Mouse (Mus musculus): ENCODE measurements at regions not wholly inside any gene's neighbourhood (a gene's known extent, or its start where the extent isn't known, plus 50 kb on each side); places are given as distances from the start of the nearest gene placed in this dataset.
"Not testable (repeated sequence)": the region's sequence is repeated elsewhere in the genome, so short reads cannot be mapped to it uniquely, and the experiment has no call there.

DNA sequence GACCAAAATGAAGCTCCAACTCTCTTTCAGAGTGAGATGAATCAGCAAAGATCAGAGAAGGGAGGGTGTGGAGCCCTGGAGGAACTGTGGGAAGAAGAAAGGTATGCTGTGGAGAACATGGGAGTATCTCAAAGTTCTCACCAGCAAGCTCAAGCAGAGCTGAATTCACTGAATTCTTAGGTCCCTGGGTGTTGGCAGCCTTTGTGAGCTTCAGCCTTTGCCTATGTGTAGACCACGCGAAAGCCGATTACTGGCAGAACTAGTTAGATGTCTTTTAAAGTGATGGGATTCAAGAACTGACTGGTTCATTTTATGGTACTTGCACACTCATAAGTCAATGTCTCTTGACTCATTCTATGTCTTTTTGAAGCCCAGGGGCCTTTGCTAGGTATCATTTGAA lies 491.2 kb upstream of the Hsf2 start:
- DNase-seq (ENCODE audit: low spot score): no peak

DNA sequence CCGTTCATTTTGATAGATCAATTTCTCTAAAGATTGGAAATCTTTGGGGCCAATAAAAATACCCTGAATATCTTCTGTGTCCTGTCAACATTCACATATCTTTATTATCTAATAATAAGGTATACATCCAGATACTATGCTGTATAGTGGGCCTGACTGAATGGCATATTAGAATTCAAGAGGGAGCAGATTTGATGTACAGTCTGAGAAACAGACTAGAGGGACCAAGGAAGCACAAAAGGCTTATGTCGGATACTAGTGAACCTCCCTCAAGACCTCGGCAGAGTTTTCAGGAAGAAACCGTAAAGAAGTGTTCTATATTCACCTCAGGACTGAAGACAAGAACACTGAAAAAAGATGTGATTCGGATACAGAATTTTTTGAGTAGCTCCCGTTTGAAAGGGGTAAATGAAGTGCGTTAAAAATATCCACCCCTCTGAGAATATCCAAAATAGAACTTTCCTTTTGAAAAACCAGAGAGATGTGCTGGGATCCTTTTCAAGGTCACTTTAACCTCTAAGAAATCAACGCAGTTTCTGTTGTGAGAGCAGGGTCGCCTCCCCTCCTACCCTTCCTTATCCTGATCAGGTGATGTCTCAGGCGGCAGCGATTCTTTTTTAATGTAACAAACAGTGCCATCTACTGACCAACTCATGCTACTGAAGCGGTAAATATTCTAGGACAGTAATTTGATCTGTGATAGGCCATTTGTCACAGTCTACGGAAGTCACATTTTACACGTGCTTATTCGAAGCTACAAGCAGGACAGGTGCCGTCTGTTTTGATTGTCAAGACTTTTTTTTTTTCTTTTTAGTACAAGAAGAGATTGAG lies 485.1 kb upstream of the Hsf2 start:
- peak; percentile 39 for DNase-seq (ENCODE audit: low spot score)

DNA sequence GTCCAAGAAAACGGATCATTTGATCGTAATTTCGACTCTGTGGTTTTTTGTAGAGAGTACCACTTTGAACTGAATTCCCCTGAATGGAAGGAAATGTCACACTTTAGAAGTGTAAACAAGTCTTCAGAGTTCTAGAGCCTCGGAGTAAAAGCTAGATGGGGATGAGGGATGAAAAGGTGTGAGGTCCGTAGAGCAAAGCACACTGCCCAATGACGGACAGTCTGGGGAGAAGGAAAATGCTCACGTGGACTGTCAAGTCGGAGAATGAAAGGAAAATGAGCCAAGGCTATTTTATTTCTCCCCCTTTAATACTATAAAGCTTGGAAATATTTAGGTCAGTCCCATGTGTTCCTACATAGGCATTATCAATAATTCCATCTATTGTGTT lies 484.5 kb upstream of the Hsf2 start:
- DNase-seq (ENCODE audit: low spot score): no peak

DNA sequence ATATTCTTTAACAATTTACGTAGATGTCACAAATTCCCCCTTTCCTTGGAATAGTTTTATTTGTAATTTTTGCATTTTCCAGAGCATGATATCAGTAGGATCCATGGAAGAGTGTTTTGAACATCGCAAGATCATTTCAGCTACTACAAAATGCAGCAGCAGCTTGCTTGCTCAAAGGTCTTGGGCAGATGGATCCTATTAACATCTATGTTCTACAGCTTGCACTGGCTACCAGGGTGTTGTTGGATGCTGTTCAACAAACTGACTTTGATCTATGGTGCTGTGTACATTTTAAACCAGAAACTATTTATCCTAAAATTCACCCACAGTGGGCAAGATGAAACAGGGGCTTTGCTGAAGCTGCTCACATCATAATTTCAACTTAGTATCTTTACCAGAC lies 448.5 kb upstream of the Hsf2 start:
- no peak for DNase-seq (ENCODE audit: low spot score)

DNA sequence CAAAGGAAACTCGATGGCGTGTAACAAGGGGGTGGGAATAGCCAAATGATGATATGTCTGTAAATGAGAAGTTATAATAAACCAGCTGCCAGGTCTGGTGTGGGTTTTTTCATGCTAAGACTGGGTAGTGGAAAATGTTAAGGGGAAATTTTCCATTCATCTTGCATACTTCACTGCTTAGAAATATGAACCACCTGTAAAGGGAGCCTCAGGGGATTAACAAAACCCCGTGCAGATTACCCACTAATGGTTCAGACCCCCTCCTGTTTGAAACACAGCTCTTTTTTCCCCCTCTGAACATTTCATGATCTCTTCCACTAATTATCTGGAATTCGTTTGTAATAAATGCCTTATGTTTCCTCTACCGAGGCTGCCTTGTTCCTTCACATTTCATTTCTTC lies 446.0 kb upstream of the Hsf2 start:
- no peak for DNase-seq (ENCODE audit: low spot score)

DNA sequence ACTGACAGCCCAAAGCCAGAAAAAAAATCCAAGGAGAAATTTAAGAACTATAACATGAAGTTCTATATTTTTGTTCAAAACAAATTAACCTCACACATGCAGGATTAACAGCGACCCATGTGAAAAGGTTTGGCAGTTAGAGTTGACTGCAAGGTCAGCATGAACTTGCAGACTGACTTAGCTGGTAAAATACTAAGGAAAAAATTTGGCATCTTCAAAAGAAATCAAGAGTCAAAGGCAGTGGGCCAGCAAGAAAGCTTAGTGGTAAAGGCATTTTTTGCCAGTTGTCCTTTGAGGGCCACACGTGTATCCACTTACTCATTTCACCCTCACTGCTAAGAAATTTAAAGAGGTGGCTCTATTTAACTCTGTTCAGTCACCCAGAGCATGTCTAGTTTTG lies 440.2 kb upstream of the Hsf2 start:
- no peak for DNase-seq (ENCODE audit: low spot score)

DNA sequence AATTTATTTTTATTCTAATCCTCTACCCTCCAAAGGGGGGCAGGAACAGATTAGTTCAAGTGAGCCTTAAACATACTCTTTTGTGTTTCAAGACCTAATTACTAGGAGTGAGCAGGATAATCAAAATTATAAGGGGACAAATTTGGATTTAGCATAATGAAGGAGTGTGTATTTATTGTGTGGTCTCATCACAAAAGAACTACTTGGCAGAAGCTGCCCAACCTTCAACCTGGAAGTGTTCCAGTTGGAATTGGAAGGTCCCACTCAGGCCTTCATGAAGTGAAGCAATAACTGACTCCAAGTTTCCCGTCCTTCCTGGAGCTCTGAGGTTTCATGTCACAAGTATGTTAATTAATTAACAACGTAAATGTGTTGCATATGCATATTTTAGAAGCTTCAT lies 439.3 kb upstream of the Hsf2 start:
- no peak for DNase-seq (ENCODE audit: low spot score)

DNA sequence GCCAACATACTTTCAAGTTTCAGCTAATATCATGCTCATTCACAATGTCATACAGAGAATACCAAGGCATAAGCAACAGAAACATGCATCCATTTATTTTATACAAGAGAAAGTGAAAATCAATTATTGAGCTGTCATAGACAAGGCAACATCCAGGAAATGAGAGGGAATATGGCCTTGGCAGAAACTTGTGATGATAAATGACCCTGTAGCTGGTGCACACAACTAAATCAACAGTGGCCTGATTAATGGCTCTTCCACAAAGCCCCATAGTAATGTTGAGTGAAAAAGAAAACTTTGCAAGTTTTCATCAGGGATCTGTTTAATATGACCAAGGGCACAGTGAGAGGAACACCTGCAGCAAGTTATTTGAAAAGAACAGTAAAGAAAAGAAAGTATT lies 438.5 kb upstream of the Hsf2 start:
- no peak for DNase-seq (ENCODE audit: low spot score)

DNA sequence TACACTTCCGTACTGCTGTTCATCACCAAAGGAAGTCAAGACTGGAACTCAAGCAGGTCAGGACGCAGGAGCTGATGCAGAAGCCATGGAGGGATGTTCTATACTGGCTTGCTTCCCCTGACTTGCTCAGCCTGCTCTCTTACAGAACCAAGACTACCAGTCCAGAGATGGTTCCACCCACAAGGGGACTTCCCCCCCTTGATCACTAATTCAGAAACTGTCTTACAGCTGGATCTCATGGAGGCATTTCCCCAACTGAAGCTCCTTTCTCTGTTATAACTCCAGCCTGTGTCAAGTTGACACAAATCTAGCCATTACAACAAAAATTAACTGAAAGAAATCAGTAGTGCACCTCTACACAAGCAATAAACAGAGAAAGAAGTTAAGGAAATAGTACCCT lies 432.8 kb upstream of the Hsf2 start:
- DNase-seq (ENCODE audit: low spot score): not testable (repeated sequence)

DNA sequence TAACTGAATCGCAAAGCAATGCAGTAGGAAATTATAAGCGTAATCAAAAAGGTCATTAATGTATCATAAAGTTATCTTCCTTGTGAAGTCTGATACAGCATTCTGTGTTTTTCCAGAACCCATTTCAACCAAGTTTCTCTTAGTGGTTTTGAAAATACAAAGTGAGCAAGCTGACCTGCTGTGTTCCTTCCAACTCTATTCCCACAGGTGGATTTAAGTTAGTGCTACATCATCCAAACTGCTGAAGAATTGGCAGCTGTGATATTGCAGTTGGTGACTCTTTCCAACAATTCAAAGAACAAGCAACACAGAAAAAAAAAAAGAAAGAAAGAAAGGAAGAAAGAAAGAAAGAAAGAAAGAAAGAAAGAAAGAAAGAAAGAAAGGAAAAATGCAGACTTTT lies 396.1 kb upstream of the Hsf2 start:
- no peak for DNase-seq (ENCODE audit: low spot score)

DNA sequence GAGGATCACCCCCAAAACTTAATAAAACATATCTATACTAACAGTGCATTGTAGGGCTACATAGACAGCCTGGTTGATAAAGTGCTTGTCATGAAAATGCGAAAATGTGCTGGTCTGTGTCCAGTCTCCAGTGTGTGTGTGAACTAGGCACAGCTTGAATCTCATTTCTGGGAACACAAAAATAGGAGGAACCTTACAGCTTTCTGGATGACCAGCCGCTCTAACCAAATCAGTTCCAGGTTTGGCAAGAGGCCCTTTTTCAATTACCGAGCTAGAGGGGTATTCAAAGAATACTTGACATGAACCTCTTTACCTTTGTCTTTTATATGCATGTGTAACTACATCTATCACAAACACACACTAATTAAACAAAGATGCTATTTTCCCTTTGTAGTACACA lies 390.3 kb upstream of the Hsf2 start:
- DNase-seq (ENCODE audit: low spot score): no peak

DNA sequence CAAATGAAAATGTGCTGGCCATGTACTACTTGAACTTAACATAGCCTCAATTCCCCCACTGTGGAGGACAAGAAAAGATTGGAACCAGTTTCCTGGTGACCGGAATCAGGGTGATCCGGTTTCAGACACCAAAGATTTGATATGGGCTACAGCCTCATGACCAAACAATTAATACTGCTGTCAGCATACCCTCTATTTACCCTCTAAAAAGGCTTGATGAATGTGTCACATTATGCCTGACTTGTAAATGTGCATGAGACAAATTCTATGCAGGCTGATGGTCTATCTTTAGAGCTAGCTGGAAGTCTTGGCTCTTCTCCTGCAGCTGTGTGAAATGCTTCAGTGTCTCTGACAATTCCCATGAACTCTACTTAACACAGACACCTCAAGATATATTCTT lies 372.8 kb upstream of the Hsf2 start:
- no peak for DNase-seq (ENCODE audit: low spot score)

DNA sequence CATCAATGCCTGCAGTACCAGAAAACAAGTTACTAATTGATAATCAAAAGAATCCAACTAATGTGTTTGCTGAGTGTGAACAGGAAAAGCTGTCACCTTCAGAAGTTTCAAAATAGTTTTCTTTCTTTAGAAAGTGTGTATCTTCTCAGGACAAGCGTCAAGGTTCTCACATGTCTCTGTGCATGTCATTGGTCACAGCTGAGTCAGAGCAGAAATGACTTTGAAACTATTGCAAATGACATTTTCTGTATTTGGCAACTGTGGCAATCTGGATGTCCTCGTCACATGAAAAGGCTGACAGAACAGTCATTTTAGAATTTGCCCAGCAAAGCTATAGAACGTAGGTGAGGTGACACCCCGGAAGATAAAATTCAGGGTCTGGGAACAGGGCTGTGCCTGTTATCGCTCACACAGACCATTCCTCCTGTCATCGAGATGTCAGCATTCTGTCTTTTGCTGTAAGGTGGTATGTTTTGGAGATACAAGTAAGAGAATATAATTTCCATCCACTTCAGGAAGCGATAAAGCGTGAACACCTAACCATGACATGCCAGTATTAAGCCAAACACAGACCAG lies 371.4 kb upstream of the Hsf2 start:
- no peak for DNase-seq (ENCODE audit: low spot score)

DNA sequence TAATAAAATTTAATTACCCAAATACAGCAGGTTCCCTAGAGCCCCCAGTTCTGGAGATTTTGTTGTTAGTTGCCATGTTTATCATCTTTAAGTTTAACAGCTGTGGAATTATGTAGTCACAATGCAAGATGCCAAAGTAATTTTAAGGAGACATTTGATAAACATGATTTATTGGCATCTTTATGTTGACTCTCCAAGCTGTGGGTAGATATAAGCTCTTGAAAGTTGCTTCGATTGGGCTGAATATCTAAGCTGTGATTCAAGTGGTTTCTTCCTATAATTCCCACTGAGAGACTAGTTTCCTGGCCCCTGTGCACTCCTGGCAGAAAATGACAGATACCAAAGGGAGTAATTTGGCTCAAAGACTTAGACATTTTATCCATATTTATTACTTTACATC lies 364.7 kb upstream of the Hsf2 start:
- no peak for DNase-seq (ENCODE audit: low spot score)

DNA sequence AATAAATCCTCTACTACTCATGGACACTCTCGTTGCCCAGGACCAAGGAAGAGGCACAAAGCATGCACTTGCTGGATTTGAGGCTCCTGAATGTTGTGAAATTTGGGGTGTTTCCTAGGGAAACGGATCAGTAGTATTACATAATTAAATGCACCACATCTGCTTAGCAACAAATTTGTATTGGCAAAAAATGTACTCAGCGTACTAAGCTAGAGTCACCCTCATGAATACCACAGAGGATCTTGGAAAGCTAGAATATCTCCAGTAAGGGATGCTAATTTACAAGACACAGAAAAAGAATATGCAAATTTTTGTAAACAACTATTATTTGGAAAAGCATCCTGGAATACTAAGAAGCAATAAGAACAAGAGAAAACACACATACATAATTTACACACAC lies 359.0 kb upstream of the Hsf2 start:
- DNase-seq (ENCODE audit: low spot score): no peak

DNA sequence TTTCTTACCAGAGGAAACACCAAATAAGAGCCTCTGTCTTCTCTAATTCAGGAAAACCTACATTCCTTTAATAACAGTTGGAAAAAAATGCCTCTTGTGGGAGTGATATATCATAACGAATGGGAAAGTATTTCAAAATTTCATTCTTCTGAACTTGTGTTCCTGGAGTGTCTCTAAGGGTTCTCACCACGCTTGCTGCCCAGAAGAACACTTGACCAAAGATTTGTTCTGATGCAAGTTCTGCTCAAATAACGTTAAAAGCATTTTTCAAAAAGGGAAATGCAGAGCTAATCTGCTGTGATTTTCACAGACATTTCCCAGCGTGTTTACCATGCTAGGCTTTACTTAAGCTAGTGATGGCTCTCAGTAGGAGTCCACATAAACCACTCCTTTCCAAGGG lies 329.8 kb upstream of the Hsf2 start:
- no peak for DNase-seq (ENCODE audit: low spot score)

DNA sequence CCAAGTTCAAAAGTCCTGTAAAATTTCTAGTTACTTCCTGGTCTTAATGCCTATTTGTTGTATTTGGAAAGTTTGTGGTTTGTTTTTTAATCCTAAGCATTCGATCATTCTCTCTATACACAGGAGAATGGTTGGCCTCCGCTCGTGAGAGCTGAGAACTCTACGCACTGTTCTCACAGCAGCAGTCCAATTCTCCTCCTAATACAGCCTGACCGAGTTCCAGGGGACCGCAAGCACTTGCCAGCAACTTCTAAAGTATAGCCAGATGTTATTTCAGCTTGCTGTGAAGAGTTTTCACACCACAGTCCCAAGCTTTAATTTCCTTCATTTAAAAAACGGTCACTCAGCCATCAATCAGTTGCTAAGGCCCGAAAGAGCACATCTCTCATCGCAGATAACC lies 329.3 kb upstream of the Hsf2 start:
- no peak for DNase-seq (ENCODE audit: low spot score)

DNA sequence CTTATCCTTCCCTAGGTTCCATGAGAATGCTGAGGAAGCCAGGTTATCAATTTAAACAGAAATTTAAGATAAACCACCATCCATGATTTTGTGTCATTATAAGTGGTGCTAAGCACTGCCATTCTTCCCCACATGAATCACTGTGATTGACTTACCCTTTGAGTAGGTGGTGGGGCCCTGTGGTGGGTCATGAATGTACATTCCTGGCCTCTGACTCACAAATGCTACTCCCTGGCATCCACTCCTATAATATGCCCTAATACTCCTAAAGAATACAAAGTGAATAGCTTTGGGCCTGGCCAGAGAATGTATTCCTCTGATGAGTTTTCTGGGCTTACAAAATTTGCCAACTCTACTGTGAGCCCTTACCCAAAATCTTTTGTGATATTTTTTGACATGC lies 325.6 kb upstream of the Hsf2 start:
- no peak for DNase-seq (ENCODE audit: low spot score)

DNA sequence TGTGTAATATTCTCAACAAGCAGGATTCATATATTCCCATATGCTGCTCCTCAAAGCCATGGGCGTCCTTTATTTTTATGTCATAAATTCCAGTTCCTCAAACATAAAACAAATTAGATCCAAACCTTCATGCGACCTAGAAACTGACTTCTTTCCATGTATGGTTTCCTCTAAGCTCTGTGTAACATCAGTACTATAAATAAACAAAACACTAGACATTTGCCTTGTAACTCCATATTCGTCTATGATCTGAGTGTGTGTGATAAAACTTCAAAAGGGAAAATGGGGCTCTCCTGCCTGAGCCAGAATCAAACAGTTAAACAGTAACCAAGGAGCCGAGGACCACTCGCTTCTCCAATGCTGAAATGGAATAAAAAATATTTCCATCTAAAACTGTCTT lies 322.8 kb upstream of the Hsf2 start:
- DNase-seq (ENCODE audit: low spot score): no peak

DNA sequence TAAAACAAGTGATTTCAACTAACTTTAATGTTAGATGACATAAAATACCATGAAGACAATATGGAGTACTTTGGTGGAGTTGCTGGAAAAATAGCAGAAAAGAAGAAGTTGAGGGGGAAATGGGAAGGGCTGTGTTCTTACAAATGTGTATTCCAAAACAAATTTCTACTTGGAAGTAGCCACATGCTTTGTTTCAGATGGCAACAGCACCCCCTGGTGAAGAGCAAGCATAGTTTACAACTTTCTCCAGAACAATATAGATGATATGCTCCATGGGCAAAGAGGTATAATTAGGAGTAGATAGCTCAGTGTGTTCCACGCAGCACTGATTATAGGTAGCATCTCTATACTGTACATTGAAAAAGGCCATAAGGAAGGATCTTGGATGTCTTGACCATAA lies 302.6 kb upstream of the Hsf2 start:
- no peak for DNase-seq (ENCODE audit: low spot score)

DNA sequence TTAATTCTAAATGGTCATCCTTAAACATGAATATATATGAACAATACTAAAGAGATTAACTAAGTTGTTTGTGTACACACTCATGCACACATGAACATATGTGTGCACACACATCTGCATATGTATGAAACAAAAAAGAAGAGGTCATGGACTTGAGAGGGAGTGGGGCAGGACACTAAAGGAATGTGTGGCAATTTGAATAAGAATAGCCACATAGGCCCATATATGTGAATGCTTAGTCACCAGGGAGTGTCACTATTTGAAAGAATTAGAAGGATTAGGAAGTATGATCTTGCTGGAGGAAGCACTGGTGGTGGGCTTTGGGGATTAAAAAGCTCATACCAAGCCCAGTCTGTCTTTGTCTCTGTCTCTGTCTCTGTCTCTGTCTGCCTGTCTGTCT lies 275.5 kb upstream of the Hsf2 start:
- DNase-seq (ENCODE audit: low spot score): no peak

DNA sequence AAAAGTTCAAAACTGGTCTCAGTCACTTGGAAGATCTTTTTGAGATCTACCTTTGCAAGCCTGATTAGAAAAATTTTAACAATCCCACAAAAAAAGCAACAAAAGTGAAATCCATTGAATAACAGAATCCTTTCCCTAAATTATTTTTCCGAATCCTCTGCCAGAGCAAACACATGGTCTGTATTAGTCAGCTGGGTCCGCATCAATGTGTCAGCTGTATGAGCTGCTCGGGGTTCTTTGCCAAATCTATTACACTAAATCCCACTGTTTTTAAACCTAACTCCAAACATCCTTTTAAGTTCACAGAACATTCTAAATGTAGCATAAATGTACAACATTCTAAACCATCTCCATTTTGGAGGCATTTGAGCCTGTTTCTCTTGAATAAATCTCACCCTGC lies 255.1 kb upstream of the Hsf2 start:
- DNase-seq (ENCODE audit: low spot score): no peak

DNA sequence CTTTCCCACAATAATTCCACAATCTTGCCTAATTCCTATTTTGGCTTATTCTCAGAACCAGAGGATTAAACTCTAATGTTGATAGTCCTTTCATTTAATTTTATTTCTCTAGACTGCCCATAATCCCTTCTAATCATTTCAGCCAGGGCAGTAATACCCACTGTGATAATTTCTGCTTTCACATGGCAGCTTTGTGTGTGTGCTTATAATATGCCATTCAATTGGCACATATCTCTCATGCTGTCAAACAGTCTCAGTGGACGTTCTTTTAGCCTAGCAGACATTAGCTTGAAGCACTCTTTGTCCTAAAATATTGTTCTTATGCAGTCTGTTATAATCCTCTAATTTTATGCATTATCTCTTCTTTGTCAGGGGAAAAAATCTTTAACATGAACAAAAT lies 205.0 kb upstream of the Hsf2 start:
- no peak for DNase-seq (ENCODE audit: low spot score)

DNA sequence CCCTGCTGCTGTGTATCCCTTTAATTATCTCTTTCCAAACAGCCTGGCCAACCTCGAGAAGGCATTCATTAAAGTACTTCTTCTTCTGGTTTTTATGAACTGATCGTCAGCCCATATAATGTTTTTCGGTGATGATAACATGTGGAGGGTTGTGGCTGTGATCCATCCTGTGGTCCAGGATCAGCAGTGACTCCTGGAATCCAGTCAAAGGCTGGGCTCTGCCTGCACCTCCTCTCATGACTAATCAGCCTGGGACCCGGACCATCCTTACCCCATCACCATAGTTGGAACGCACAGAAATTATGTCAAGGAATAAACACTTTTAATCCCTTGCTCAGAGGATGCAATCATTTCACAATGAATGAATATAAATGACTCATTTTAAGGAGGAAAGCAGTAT lies 203.3 kb upstream of the Hsf2 start:
- no peak for DNase-seq (ENCODE audit: low spot score)

Measured in thymus, postnatal 0 days (tissue).